Mouse (Mus musculus) neural tube, embryonic 14.5 days (tissue): ENCODE measurements around the gene Slc6a11. TPM values are rescaled to one million over a fixed set of nuclear protein-coding genes. Genes with fewer than 3 reads are reported as not detected.

Experiments
- ATAC-seq: fragments of 200-750 bp; cut with Nextera tagmentation; 2 replicates; pipeline ENCODE4 v1.8.0; 2017; ENCODE audit warnings: low read depth, mild to moderate bottlenecking, moderate TSS enrichment, moderate library complexity
- H3K27ac ChIP-seq: fragments of 300-500 bp; sonication (generic); 2 replicates; pipeline ENCODE4 v1.5.1; 2014; ENCODE audit warnings: low read depth, mild to moderate bottlenecking, control low read depth, low read length, moderate library complexity, mixed read lengths
- H3K27me3 ChIP-seq: fragments of 300-500 bp; sonication (generic); 2 replicates; pipeline ENCODE4 v1.6.1; 2014; ENCODE audit warnings: low read length; ENCODE audit not compliant: control insufficient read depth, insufficient read depth
- H3K36me3 ChIP-seq: fragments of 300-500 bp; sonication (generic); 2 replicates; pipeline ENCODE4 v1.6.1; 2014; ENCODE audit warnings: low read length, mixed read lengths; ENCODE audit not compliant: control insufficient read depth, insufficient read depth
- H3K4me1 ChIP-seq: fragments of 300-500 bp; sonication (generic); 2 replicates; pipeline ENCODE4 v1.6.1; 2014; ENCODE audit warnings: low read length; ENCODE audit not compliant: control insufficient read depth, insufficient read depth
- H3K4me2 ChIP-seq: fragments of 300-500 bp; sonication (generic); 2 replicates; pipeline ENCODE4 v1.6.1; 2014; ENCODE audit warnings: mild to moderate bottlenecking, low read depth, low read length, control low read depth
- H3K4me3 ChIP-seq: fragments of 300-500 bp; sonication (generic); 2 replicates; pipeline ENCODE4 v1.5.1; 2014; ENCODE audit warnings: low read depth, low read length, control low read depth, mixed read lengths
- H3K9ac ChIP-seq: fragments of 300-500 bp; sonication (generic); replicated peaks from 2 replicates; pipeline ENCODE4 v1.6.1; 2014; ENCODE audit warnings: low read depth, mild to moderate bottlenecking, control low read depth, low read length, mixed read lengths
- H3K9me3 ChIP-seq: fragments of 300-500 bp; sonication (generic); 2 replicates; pipeline ENCODE4 v1.6.1; 2016; ENCODE audit warnings: low read length; ENCODE audit not compliant: control insufficient read depth
- WGBS: fragments of 180-500 bp; shearing (Covaris S2); extraction: QIAGEN DNeasy Blood & Tissue Kit; methylation state at CpG from one replicate; pipeline ENCODE4 v1.1.7; 2014; 5-methylcytosine and 5-hydroxymethylcytosine counted together
- polyA plus RNA-seq: library from polyadenylated mRNA; unstranded; fragments of >200 nt; fragmentation: Nextera tagmentation; extraction: Ambion mirVana; gene quantifications from 2 replicates; pipeline ENCODE4 v1.2.1, GENCODE M21; 2014

Gene Slc6a11
- polyA plus RNA-seq, 1 experiment from 2014 or later: 80.8 TPM

- WGBS: 67% methylated on average over 7 of the region's 7 CpGs
Observed at GRCm38 (mm10) chr6:114158811-114159210, 27.8 kb downstream of the Slc6a11 start.

GRCm38 (mm10) chr6:114160732-114161131, 29.7 kb downstream of the Slc6a11 start:
- ATAC-seq: no peak
- H3K27ac ChIP-seq: no peak overlapping the region

More at GRCm38 (mm10) chr6:114158811-114159210, 27.8 kb downstream of the Slc6a11 start:
- Histone ChIP-seq H3K9ac (no peak overlapping the region), H3K27ac (no peak overlapping the region), H3K4me1 (no peaks in the 10 kb centered on the region), H3K36me3 (no peaks in the 10 kb centered on the region), H3K4me2 (no peak overlapping the region), H3K4me3 (no peak overlapping the region), H3K27me3 (no peaks in the 10 kb centered on the region), H3K9me3 (no peaks in the 10 kb centered on the region)
- 0 out of 2 replicates have a peak, but pooled peaks have one; percentile 56 for ATAC-seq

GRCm38 (mm10) chr6:114174052-114174397, 43.0 kb downstream of the Slc6a11 start:
- peak overlapping the region; percentile 65 for H3K27ac ChIP-seq
- peaks cover 11% of the 10 kb centered on the region; the same call in 1 of the 2 replicates for H3K4me1 ChIP-seq
- ATAC-seq: peak; percentile 73
- H3K9ac ChIP-seq: no peak overlapping the region
- no peaks in the 10 kb centered on the region for H3K9me3 ChIP-seq
- H3K36me3 ChIP-seq: no peaks in the 10 kb centered on the region
- WGBS: 2% methylated on average over 8 of the region's 8 CpGs
- H3K27me3 ChIP-seq: 0 out of 2 replicates have a peak, but pooled peaks cover 7% of the 10 kb centered on the region
- H3K4me2 ChIP-seq: peak overlapping the region; percentile 26
- no peak overlapping the region for H3K4me3 ChIP-seq

More at GRCm38 (mm10) chr6:114160732-114161131, 29.7 kb downstream of the Slc6a11 start:
- Histone ChIP-seq H3K9me3 (no peaks in the 10 kb centered on the region), H3K27me3 (no peaks in the 10 kb centered on the region), H3K9ac (no peak overlapping the region), H3K4me1 (no peaks in the 10 kb centered on the region), H3K4me3 (no peak overlapping the region), H3K36me3 (no peaks in the 10 kb centered on the region), H3K4me2 (no peak overlapping the region)
- WGBS: 57% methylated on average over 8 of the region's 8 CpGs

GRCm38 (mm10) chr6:114174398-114175140, 43.5 kb downstream of the Slc6a11 start:
- Histone ChIP-seq H3K27ac (peak overlapping the region; percentile 65), H3K4me3 (no peak overlapping the region), H3K9me3 (no peaks in the 10 kb centered on the region), H3K4me1 (peaks cover 11% of the 10 kb centered on the region; the same call in 1 of the 2 replicates), H3K4me2 (peak overlapping the region; percentile 26), H3K27me3 (0 out of 2 replicates have a peak, but pooled peaks cover 7% of the 10 kb centered on the region), H3K9ac (no peak overlapping the region), H3K36me3 (no peaks in the 10 kb centered on the region)
- peak; percentile 76 for ATAC-seq
- 4% methylated on average over 9 of the region's 9 CpGs for WGBS

GRCm38 (mm10) chr6:114178141-114178540, 47.1 kb downstream of the Slc6a11 start:
- Histone ChIP-seq H3K27me3 (0 out of 2 replicates have a peak, but pooled peaks cover 7% of the 10 kb centered on the region), H3K4me3 (no peak overlapping the region), H3K9ac (no peak overlapping the region), H3K9me3 (no peaks in the 10 kb centered on the region), H3K36me3 (no peaks in the 10 kb centered on the region), H3K4me2 (no peak overlapping the region), H3K4me1 (peaks cover 18% of the 10 kb centered on the region; the same call in 1 of the 2 replicates), H3K27ac (no peak overlapping the region)
- WGBS: 88% methylated on average over 3 of the region's 3 CpGs
- no peak for ATAC-seq

- peak overlapping the region; percentile 8; the same call in 1 of the 2 replicates for H3K27ac ChIP-seq
- H3K4me2 ChIP-seq: no peak overlapping the region
- 36% methylated on average over 7 of the region's 7 CpGs for whole genome bisulfite sequencing
- no peaks in the 10 kb centered on the region for H3K36me3 ChIP-seq
- H3K27me3 ChIP-seq: peaks cover 12% of the 10 kb centered on the region; the same call in 1 of the 2 replicates
- no peak overlapping the region for H3K4me3 ChIP-seq
- peak; percentile 79; the same call in 1 of the 2 replicates for ATAC-seq
- no peaks in the 10 kb centered on the region for H3K9me3 ChIP-seq
- H3K4me1 ChIP-seq: peaks cover 6% of the 10 kb centered on the region; the same call in 1 of the 2 replicates
- no peak overlapping the region for H3K9ac ChIP-seq
Observed at GRCm38 (mm10) chr6:114182366-114183179, 51.5 kb downstream of the Slc6a11 start.

- Histone ChIP-seq H3K4me1 (peaks cover 6% of the 10 kb centered on the region; the same call in 1 of the 2 replicates), H3K4me2 (no peak overlapping the region), H3K36me3 (no peaks in the 10 kb centered on the region), H3K9ac (no peak overlapping the region), H3K4me3 (no peak overlapping the region), H3K9me3 (no peaks in the 10 kb centered on the region), H3K27ac (no peak overlapping the region), H3K27me3 (peaks cover 12% of the 10 kb centered on the region; the same call in 1 of the 2 replicates)
- no peak for ATAC-seq
- 55% methylated on average over 4 of the region's 4 CpGs for WGBS
Observed at GRCm38 (mm10) chr6:114187121-114187520, 56.1 kb downstream of the Slc6a11 start.

GRCm38 (mm10) chr6:114188869-114189268, 57.8 kb downstream of the Slc6a11 start:
- H3K9me3 ChIP-seq: no peaks in the 10 kb centered on the region
- no peak overlapping the region for H3K27ac ChIP-seq
- H3K9ac ChIP-seq: no peak overlapping the region
- no peak overlapping the region for H3K4me3 ChIP-seq
- H3K4me2 ChIP-seq: no peak overlapping the region
- WGBS: 74% methylated on average over 8 of the region's 8 CpGs
- peaks cover 12% of the 10 kb centered on the region; the same call in 1 of the 2 replicates for H3K27me3 ChIP-seq
- H3K4me1 ChIP-seq: no peaks in the 10 kb centered on the region
- no peak for ATAC-seq
- H3K36me3 ChIP-seq: no peaks in the 10 kb centered on the region
